Mouse (Mus musculus) myocyte (in vitro differentiated cells): ENCODE data around the gene Tbc1d16.

Source experiments
- CEBPB ChIP-seq: IDR thresholded peaks from 2 replicates; pipeline ENCODE4 v1.6.1; 2011; ENCODE audit warnings: mild to moderate bottlenecking, moderate library complexity; ENCODE audit not compliant: poor library complexity, insufficient read depth, severe bottlenecking
- E2F4 ChIP-seq: IDR thresholded peaks from one replicate; pipeline ENCODE4 v1.6.1; 2011; ENCODE audit warnings: mild to moderate bottlenecking, control low read depth, moderate library complexity; ENCODE audit not compliant: insufficient read depth
- MAX ChIP-seq: IDR thresholded peaks from one replicate; pipeline ENCODE4 v1.6.1; 2011; ENCODE audit warnings: low read depth, mild to moderate bottlenecking, control low read depth
- MYOD1 ChIP-seq, 3 experiments: IDR thresholded peaks; one replicate each; pipeline ENCODE4 v1.6.1; 2011; ENCODE audit warnings: control low read depth in 2 of 3, low read depth in 2 of 3, mild to moderate bottlenecking in 2 of 3, moderate library complexity in 1 of 3; ENCODE audit not compliant: insufficient read length in 2 of 3, control insufficient read depth in 1 of 3
- MYOG ChIP-seq, 3 experiments: IDR thresholded peaks; one replicate each; pipeline ENCODE4 v1.6.1; 2011; ENCODE audit warnings: control low read depth in 2 of 3, low read depth in 2 of 3, mild to moderate bottlenecking in 2 of 3; ENCODE audit not compliant: insufficient read length in 2 of 3, control insufficient read depth in 1 of 3, insufficient read depth in 1 of 3
- POLR2A ChIP-seq: IDR thresholded peaks from one replicate; pipeline ENCODE4 v1.6.1; 2011; ENCODE audit warnings: low read depth, mild to moderate bottlenecking, control low read depth, moderate library complexity; ENCODE audit not compliant: insufficient read length
- POLR2AphosphoS2 ChIP-seq: IDR thresholded peaks from one replicate; pipeline ENCODE4 v1.6.1; 2011; ENCODE audit warnings: low read depth, control low read depth; ENCODE audit not compliant: insufficient read length
- REST ChIP-seq: IDR thresholded peaks from one replicate; pipeline ENCODE4 v1.6.1; 2011; ENCODE audit warnings: mild to moderate bottlenecking, control low read depth, moderate library complexity; ENCODE audit not compliant: insufficient read depth, insufficient read length
- TCF12 ChIP-seq: IDR thresholded peaks from one replicate; pipeline ENCODE4 v1.6.1; 2011; ENCODE audit warnings: mild to moderate bottlenecking, control low read depth; ENCODE audit not compliant: poor library complexity, insufficient read depth, severe bottlenecking
- TCF3 ChIP-seq: IDR thresholded peaks from one replicate; pipeline ENCODE4 v1.6.1; 2011; ENCODE audit warnings: low read depth, control low read depth; ENCODE audit not compliant: insufficient read length
- USF1 ChIP-seq: IDR thresholded peaks from one replicate; pipeline ENCODE4 v1.6.1; 2011; ENCODE audit warnings: low read depth, mild to moderate bottlenecking, control low read depth, moderate library complexity

DNA sequence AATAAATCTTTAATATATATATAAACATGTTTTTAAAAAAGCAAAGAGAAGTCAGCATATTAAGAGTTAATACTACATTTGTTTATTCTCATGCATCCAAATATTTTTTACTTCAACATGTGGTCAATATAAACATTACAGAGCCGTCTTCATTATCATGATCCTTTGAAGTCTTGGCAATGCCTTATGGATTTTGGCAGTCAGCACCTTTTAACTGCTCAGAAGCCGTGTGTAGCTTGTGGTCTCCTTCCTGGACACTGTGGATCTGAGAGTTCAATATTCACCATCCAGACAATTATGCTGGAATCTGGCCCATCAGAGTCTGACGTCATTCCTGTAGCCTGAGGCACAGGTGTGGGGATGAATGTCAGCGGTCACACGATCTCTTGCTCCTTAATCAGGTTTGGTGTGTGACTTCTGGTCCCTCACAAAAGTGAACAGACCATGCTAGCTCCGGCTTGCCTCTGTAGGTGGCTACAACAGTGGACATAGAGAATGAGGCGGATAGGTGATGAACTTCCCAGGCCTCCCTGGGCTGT is 123.2 kb downstream of the Tbc1d16 start:
- TF ChIP-seq POLR2A (no peak), TCF12 (no peak), MAX (no peak), POLR2AphosphoS2 (no peak), TCF3 (no peak), USF1 (no peak), E2F4 (no peak), MYOG (IDR thresholded peaks at IDR 0.05; ENCODE audit: control insufficient read depth in 1 of 3, insufficient read depth in 1 of 3, insufficient read length in 2 of 3, low read depth in 2 of 3) (no peak), CEBPB (no peak), REST (no peak), MYOD1 (IDR thresholded peaks at IDR 0.05; ENCODE audit: control insufficient read depth in 1 of 3, insufficient read length in 2 of 3, low read depth in 2 of 3) (no peak)
